Mouse (Mus musculus) midbrain, embryonic 12.5 days (tissue): Measurements from ENCODE around the gene Fbxl5. TPM values are rescaled to one million over a fixed set of nuclear protein-coding genes. Genes with fewer than 3 reads are reported as not detected.

Source experiments
- ATAC-seq: fragments of 200-750 bp; cut with Nextera tagmentation; 2 replicates; pipeline ENCODE4 v1.8.0; 2017; ENCODE audit warnings: low read depth, moderate TSS enrichment, moderate library complexity; ENCODE audit not compliant: low FRiP score
- H3K27ac ChIP-seq: fragments of 300-500 bp; sonication (generic); replicated peaks from 2 replicates; pipeline ENCODE4 v1.5.1; 2016; ENCODE audit warnings: mild to moderate bottlenecking
- H3K27me3 ChIP-seq: fragments of 300-500 bp; sonication (generic); 2 replicates; pipeline ENCODE4 v1.6.1; 2016; ENCODE audit warnings: mild to moderate bottlenecking
- H3K36me3 ChIP-seq: fragments of 300-500 bp; sonication (generic); 2 replicates; pipeline ENCODE4 v1.6.1; 2016
- H3K4me1 ChIP-seq: fragments of 300-500 bp; sonication (generic); 2 replicates; pipeline ENCODE4 v1.6.1; 2016
- H3K4me2 ChIP-seq: fragments of 300-500 bp; sonication (generic); replicated peaks from 2 replicates; pipeline ENCODE4 v1.6.1; 2016; ENCODE audit warnings: mild to moderate bottlenecking, moderate library complexity
- H3K4me3 ChIP-seq: fragments of 300-500 bp; sonication (generic); 2 replicates; pipeline ENCODE4 v1.5.1; 2016; ENCODE audit warnings: mild to moderate bottlenecking
- H3K9ac ChIP-seq: fragments of 300-500 bp; sonication (generic); replicated peaks from 2 replicates; pipeline ENCODE4 v1.6.1; 2016; ENCODE audit warnings: mild to moderate bottlenecking, moderate library complexity
- H3K9me3 ChIP-seq: fragments of 300-500 bp; sonication (generic); 2 replicates; pipeline ENCODE4 v1.6.1; 2016; ENCODE audit warnings: mild to moderate bottlenecking
- WGBS: fragments of 180-500 bp; shearing (Covaris S2); methylation state at CpG from one replicate; pipeline ENCODE4 v1.1.7; 2016; 5-methylcytosine and 5-hydroxymethylcytosine counted together
- polyA plus RNA-seq: library from polyadenylated mRNA; unstranded; fragments of >200 nt; fragmentation: Nextera tagmentation; extraction: Ambion mirVana; gene quantifications from 2 replicates; pipeline ENCODE4 v1.2.1, GENCODE M21; 2016

Gene Fbxl5
- polyA plus RNA-seq, 1 experiment from 2014 or later: 61.8 TPM

DNA sequence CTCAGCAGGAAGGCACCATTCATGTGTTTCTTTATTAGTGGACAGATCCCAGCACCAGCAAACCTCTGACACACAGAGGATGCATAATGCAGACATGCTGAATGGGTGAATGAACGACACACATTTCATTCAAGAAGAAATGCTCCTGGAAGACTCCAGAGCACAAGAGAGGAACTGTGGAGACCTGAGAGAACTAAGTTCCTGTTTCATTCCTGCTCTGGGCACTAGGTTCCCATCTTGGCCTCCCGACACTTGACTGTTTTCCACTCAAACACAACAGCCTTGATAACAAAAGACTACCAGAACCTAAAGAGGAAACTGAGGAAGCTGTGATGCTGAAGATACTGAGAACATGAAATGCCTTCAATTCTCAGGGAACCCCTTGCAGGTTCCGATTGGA, 26.8 kb upstream of the Fbxl5 start:
- peaks cover 8% of the 10 kb centered on the region; the same call in 1 of the 2 replicates for H3K4me1 ChIP-seq
- H3K9ac ChIP-seq: no peak overlapping the region
- no peaks in the 10 kb centered on the region for H3K36me3 ChIP-seq
- ATAC-seq: no peak
- no peaks in the 10 kb centered on the region for H3K27me3 ChIP-seq
- peaks cover 3% of the 10 kb centered on the region; the same call in 1 of the 2 replicates for H3K9me3 ChIP-seq
- no peak overlapping the region for H3K4me3 ChIP-seq
- H3K27ac ChIP-seq: no peak overlapping the region
- H3K4me2 ChIP-seq: no peak overlapping the region
- WGBS: 92% methylated on average over 3 of the region's 3 CpGs

DNA sequence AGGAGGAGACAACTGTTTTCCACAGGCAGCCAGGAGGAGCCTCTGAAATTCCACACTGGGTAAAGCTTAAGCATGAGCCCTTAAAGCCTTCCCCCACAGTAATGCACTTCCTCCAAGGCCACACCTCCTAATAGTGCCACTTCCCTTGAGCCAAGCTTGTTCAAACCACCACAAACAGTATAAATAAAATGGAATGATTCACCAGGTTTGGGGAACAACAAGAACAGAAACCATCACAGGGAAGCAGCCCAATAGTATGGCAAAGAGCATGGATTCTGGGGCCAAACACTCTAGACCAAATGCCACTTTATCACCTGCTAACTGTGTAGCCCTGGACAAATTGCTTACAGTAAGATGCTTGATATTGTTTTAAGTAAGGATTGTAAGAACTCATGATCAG, 26.1 kb upstream of the Fbxl5 start:
- ATAC-seq: no peak
- H3K36me3 ChIP-seq: no peaks in the 10 kb centered on the region
- no peak overlapping the region for H3K27ac ChIP-seq
- H3K4me2 ChIP-seq: no peak overlapping the region
- H3K9ac ChIP-seq: no peak overlapping the region
- H3K27me3 ChIP-seq: no peaks in the 10 kb centered on the region
- peaks cover 3% of the 10 kb centered on the region; the same call in 1 of the 2 replicates for H3K9me3 ChIP-seq
- peaks cover 8% of the 10 kb centered on the region; the same call in 1 of the 2 replicates for H3K4me1 ChIP-seq
- H3K4me3 ChIP-seq: no peak overlapping the region

DNA sequence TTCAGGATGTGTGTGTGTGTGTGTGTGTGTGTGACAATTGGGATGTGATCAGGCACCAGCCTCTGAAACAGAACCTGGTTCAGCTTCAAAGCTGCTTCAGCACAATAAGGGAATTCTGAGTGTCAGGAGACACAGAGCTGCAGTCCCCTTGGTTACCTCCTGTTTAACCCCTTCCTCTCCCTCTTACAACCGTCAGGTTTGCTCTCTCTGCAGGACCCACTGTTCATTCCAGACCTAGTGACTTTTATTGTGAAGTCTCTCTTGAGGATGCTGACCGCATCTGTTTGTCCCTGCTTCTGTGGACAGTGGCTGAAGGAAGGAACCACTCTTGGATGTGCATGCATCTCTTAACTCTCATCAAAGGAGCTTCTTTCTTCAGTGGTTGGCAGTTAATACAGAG, 24.8 kb upstream of the Fbxl5 start:
- H3K4me2 ChIP-seq: no peak overlapping the region
- H3K27me3 ChIP-seq: no peaks in the 10 kb centered on the region
- H3K9me3 ChIP-seq: peaks cover 3% of the 10 kb centered on the region; the same call in 1 of the 2 replicates
- no peaks in the 10 kb centered on the region for H3K36me3 ChIP-seq
- peaks cover 8% of the 10 kb centered on the region; the same call in 1 of the 2 replicates for H3K4me1 ChIP-seq
- H3K9ac ChIP-seq: no peak overlapping the region
- H3K4me3 ChIP-seq: no peak overlapping the region
- no peak overlapping the region for H3K27ac ChIP-seq
- ATAC-seq: peak; percentile 54; the same call in 1 of the 2 replicates
- WGBS: 32% methylated on average over 2 of the region's 2 CpGs

DNA sequence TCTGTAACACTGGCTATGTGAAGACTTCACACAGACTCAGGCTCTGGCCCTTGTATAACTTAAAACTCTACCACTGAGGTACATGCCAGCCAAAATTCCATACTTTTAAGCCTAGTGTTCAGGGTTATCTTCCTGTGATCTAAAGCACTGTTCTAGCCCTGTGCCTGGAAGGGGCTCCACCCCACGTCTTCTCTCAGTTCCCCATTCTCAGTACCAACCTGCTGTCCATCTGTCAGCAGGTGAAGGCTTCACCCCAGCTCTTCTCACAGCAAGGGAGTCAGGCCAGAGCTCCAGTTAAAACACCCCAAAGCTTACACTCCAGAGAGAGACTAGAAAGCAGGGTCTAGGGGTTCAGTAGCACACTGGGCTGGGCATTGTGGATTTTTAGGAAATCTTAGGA, 24.2 kb upstream of the Fbxl5 start:
- Histone ChIP-seq H3K4me2 (no peak overlapping the region), H3K27ac (no peak overlapping the region), H3K4me3 (no peak overlapping the region), H3K36me3 (no peaks in the 10 kb centered on the region), H3K27me3 (no peaks in the 10 kb centered on the region), H3K9ac (no peak overlapping the region), H3K4me1 (peaks cover 8% of the 10 kb centered on the region; the same call in 1 of the 2 replicates), H3K9me3 (peaks cover 3% of the 10 kb centered on the region; the same call in 1 of the 2 replicates)
- ATAC-seq: no peak
- WGBS: 54% methylated on average over 1 of the region's 1 CpGs

DNA sequence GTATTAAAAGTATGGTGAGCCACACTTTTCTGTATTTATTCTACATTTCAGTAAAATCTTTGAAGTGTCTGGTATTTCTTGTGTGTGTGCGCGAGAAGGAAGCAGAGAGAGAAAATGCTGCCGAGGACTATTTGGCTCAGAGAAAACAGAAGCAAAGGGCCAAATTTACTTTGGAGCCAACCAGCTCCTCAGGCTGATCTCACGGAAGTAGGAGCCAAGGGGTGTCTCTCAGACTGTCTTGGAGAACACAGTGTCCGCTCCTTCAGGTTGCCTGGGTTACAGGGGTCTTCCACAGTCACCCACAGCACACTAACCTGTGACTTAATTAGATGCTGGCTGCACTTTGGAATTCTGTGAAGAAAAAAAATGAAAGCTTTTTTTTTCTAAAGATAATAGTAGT, 23.6 kb upstream of the Fbxl5 start:
- Histone ChIP-seq H3K9me3 (peaks cover 3% of the 10 kb centered on the region; the same call in 1 of the 2 replicates), H3K27ac (no peak overlapping the region), H3K36me3 (no peaks in the 10 kb centered on the region), H3K27me3 (no peaks in the 10 kb centered on the region), H3K9ac (no peak overlapping the region), H3K4me2 (no peak overlapping the region), H3K4me3 (no peak overlapping the region), H3K4me1 (peaks cover 8% of the 10 kb centered on the region; the same call in 1 of the 2 replicates)
- ATAC-seq: no peak
- 86% methylated on average over 5 of the region's 5 CpGs for WGBS

DNA sequence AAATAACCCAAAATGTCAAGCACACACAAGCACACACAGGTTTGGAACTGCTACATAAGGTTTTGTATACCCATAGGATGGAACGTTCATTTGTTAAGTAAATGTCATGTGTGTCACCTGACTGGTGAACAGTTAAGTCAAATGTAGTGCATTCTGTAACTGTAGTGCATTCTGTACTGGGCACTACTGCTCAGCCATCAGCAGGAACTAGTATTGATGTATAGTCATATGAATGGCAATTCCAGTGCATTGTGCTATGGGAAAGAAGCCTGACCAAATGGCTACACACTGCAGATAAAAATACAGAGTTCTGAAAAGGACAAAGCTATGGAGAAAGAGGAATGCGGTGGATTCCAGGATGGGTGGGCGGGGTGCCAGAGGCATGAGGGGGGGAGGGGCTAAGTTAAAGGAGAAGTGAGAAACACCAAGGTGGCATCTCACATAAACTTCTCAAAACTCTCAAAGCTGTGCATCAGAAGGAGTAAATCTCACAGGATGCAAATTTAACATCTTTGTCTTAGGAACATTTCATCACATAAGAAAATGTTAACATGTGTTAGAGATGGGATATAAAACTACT, 21.2 kb upstream of the Fbxl5 start:
- peaks cover 8% of the 10 kb centered on the region; the same call in 1 of the 2 replicates for H3K4me1 ChIP-seq
- H3K27ac ChIP-seq: no peak overlapping the region
- H3K36me3 ChIP-seq: no peaks in the 10 kb centered on the region
- no peaks in the 10 kb centered on the region for H3K27me3 ChIP-seq
- H3K4me3 ChIP-seq: no peak overlapping the region
- peaks cover 3% of the 10 kb centered on the region; the same call in 1 of the 2 replicates for H3K9me3 ChIP-seq
- no peak overlapping the region for H3K4me2 ChIP-seq
- no peak overlapping the region for H3K9ac ChIP-seq
- 72% methylated on average over 3 of the region's 3 CpGs for WGBS
- ATAC-seq: no peak

DNA sequence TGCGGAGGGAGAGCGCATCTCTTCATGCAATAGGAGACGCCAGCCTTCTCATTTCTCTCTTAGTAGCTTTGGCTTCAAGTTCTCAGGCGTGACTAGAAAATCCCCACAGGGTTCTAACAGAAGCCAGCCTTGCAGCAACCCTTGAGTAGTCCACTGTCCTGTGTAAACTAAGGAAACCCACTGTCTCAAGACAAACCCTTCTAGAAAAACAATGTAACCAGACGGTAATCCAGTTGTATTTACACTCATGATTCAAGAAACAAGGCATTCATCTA, 20.5 kb upstream of the Fbxl5 start:
- H3K27me3 ChIP-seq: no peaks in the 10 kb centered on the region
- peaks cover 3% of the 10 kb centered on the region; the same call in 1 of the 2 replicates for H3K9me3 ChIP-seq
- H3K4me3 ChIP-seq: no peak overlapping the region
- H3K36me3 ChIP-seq: no peaks in the 10 kb centered on the region
- WGBS: 80% methylated on average over 5 of the region's 5 CpGs
- ATAC-seq: no peak
- H3K4me2 ChIP-seq: no peak overlapping the region
- H3K27ac ChIP-seq: no peak overlapping the region
- H3K4me1 ChIP-seq: peaks cover 8% of the 10 kb centered on the region; the same call in 1 of the 2 replicates
- no peak overlapping the region for H3K9ac ChIP-seq

DNA sequence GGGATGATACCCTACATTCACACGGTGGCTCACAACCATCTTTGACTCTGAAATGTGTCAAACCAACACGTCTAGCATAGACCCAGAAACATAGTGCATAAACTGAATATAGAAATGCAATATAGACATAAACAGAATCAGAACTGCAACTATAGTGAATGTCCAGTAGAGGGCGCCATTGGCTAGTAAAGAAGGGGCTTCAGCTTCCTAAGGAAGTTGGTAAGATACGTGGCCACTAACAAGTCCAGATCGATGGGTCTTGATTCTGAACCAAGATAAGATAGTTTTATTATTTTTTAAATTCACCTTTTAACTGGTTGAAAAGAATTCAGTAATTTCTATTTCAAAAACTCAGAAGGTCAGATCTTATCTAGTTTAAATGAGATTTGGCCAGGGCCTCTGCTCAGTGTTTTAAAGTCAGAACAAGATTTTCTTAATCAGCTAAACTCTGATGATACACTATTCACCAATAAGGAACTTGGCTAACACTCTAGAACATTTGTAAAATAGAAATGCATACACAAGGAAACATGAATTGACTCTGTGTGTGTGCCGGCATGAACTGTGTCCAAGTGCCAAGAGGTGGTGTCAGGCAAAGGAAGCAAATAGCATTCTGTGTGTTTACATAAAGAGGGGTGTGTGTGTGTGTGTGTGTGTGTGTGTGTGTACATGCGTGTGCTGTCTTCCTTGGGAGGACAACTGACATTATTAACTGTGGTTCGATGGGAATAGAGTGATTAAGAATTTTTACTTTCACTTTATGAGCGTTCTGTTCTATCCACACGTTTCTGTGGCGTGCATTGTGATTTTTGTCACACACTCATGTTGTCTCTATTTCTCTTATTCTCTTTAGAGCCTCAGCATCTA, 19.9 kb upstream of the Fbxl5 start:
- ATAC-seq: no peak
- H3K4me2 ChIP-seq: no peak overlapping the region
- no peaks in the 10 kb centered on the region for H3K36me3 ChIP-seq
- 52% methylated on average over 11 of the region's 11 CpGs for WGBS
- H3K4me3 ChIP-seq: no peak overlapping the region
- peaks cover 5% of the 10 kb centered on the region; the same call in 1 of the 2 replicates for H3K4me1 ChIP-seq
- H3K9ac ChIP-seq: no peak overlapping the region
- no peaks in the 10 kb centered on the region for H3K27me3 ChIP-seq
- no peak overlapping the region for H3K27ac ChIP-seq
- peaks cover 3% of the 10 kb centered on the region; the same call in 1 of the 2 replicates for H3K9me3 ChIP-seq

DNA sequence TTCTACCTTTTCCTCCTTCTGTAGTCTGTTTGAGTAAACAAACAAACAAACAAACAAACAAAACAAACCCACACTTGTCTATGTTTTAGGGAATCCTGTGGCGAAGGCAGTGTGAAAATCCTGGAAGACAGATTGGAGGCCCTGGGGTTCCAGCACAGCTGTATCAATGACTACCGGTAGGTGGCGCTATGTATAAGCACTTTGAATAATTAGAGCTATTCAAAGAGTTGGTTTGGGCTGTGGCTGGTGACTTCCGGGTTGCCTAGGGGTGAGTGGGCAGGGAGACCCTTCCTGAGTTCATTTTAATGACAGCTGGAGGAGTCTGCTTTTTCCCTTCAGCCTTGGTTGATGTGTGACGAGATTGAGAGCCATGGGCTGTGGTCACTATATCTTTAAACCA, 15.9 kb upstream of the Fbxl5 start:
- no peak for ATAC-seq
- H3K9me3 ChIP-seq: no peaks in the 10 kb centered on the region
- H3K27ac ChIP-seq: no peak overlapping the region

DNA sequence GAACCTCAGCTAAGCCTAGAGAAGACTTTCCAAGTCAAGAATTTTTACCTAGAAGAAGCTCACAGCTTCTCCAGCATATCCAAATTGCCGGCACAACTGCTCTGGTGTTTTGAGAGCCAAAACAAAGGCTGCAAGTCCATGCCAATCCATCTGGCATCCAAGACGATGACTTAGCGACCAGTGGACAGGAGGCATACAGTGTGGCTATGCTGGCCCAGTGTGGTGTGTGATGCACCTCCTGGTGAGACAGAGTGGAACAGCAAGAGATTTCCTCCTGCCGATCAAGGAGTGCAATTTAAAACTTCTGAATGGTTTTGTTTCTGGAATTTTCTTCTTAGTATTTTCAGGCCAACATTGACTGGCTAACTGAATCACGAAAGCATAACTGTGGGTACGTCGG, 15.2 kb upstream of the Fbxl5 start:
- Histone ChIP-seq H3K9ac (no peak overlapping the region), H3K27ac (no peak overlapping the region), H3K27me3 (no peaks in the 10 kb centered on the region), H3K9me3 (no peaks in the 10 kb centered on the region), H3K36me3 (no peaks in the 10 kb centered on the region), H3K4me3 (no peak overlapping the region), H3K4me1 (no peaks in the 10 kb centered on the region), H3K4me2 (no peak overlapping the region)
- ATAC-seq: no peak
- 95% methylated on average over 7 of the region's 7 CpGs for WGBS

More for the DNA sequence above, 15.9 kb upstream of the Fbxl5 start:
- H3K27me3 ChIP-seq: no peaks in the 10 kb centered on the region
- H3K36me3 ChIP-seq: no peaks in the 10 kb centered on the region
- no peak overlapping the region for H3K4me2 ChIP-seq
- H3K4me1 ChIP-seq: no peaks in the 10 kb centered on the region
- no peak overlapping the region for H3K4me3 ChIP-seq
- no peak overlapping the region for H3K9ac ChIP-seq
- 51% methylated on average over 5 of the region's 5 CpGs for WGBS

DNA sequence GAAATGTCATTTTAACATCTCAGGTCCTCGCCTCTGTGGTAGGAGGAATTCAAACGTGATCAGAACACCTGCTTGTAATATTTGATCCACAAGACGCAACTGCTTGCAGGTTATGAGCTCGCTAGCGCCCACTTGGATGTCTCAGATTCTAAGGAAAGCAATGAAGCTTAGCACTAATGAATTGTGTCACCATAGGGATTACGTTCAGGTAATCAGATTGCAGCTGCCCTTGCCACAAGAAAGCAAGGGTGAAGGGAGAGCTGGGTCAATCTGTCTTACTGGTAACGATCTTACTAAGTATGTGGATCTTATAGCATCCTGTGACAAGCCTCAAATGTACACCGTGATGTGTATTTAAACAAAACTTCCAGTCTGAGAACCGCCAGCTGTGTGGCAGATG, 5.9 kb upstream of the Fbxl5 start:
- Histone ChIP-seq H3K27me3 (no peaks in the 10 kb centered on the region), H3K4me3 (no peak overlapping the region), H3K4me1 (no peaks in the 10 kb centered on the region), H3K9ac (no peak overlapping the region), H3K27ac (no peak overlapping the region), H3K9me3 (no peaks in the 10 kb centered on the region), H3K36me3 (no peaks in the 10 kb centered on the region), H3K4me2 (no peak overlapping the region)
- 87% methylated on average over 9 of the region's 9 CpGs for WGBS
- ATAC-seq: no peak

DNA sequence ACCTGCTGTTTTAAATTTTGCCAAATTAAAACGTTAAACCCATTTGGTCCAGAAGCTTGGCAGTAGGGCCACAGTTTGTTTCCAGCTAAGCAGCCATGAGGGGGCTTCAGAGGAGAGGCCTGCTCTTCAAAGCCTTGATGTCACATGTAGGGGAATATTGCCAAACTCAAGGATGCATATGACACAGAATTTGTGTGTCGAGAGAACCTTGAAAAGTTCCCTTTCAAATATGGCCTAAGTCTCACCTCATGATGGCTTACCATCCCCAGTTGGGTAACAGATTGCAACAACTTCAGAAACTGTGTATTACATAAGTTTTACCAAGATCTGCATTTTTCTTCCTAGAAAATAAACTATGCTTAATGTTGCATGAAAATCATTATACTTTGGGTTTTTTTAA, 5.4 kb upstream of the Fbxl5 start:
- no peak for ATAC-seq
- no peaks in the 10 kb centered on the region for H3K36me3 ChIP-seq
- no peaks in the 10 kb centered on the region for H3K9me3 ChIP-seq
- no peaks in the 10 kb centered on the region for H3K27me3 ChIP-seq
- 91% methylated on average over 2 of the region's 2 CpGs for WGBS
- H3K4me2 ChIP-seq: no peak overlapping the region
- H3K9ac ChIP-seq: no peak overlapping the region
- H3K27ac ChIP-seq: no peak overlapping the region
- no peaks in the 10 kb centered on the region for H3K4me1 ChIP-seq
- H3K4me3 ChIP-seq: no peak overlapping the region
